Mouse (Mus musculus): Measurements from ENCODE around the gene Slc13a3. TPM values are rescaled to one million over a fixed set of nuclear protein-coding genes. Genes with fewer than 3 reads are reported as not detected.
A peak's percentile ranks its signal among the peaks of the same experiment; 100 is the strongest.

The Slc13a3 gene
- polyA plus RNA-seq, 1 experiment from 2014 or later, result 24.6 TPM

DNA sequence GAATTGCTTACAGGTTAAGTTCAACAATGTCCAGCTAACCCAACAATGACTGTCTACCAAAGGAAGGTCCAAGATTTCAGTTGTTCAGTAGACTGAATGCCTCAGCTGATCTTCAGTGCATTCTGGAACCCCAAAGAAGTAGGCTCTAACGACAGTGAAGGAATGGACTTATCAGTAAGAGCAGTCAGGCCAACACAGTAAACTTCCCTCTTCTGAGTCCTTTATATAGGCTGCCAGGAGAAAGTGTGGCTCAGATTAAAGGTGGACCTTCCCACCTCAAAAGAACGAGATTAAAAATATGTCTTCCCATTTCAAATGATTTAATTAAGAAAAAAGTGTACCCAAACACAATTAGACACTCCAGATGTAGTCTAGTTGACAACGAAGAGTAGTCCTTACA, 102.7 kb downstream of the Slc13a3 start:
- H3K9ac ChIP-seq (ENCODE audit: low read depth, low read length), result no peak overlapping the region
- H3K9me3 ChIP-seq (replicated peaks; ENCODE audit: control insufficient read depth, low read length), result no peaks in the 10 kb centered on the region
- H3K4me2 ChIP-seq (ENCODE audit: low read depth, low read length), result no peak overlapping the region
- no peak overlapping the region for H3K4me3 ChIP-seq (ENCODE audit: low read depth, low read length)
- H3K4me1 ChIP-seq (ENCODE audit: control insufficient read depth, low read depth, low read length), result no peaks in the 10 kb centered on the region; the same call in 1 of the 2 replicates
- no peaks in the 10 kb centered on the region for H3K36me3 ChIP-seq (ENCODE audit: control insufficient read depth, insufficient read depth)
- no peak overlapping the region for H3K27ac ChIP-seq (ENCODE audit: low read length)
- 32% methylated on average over 3 of the region's 3 CpGs for WGBS (ENCODE audit: insufficient replicate concordance)
- ATAC-seq (ENCODE audit: low read depth), result no peak
- H3K27me3 ChIP-seq (ENCODE audit: control insufficient read depth, insufficient read depth, low read depth, low read length), result peaks cover 5% of the 10 kb centered on the region

DNA sequence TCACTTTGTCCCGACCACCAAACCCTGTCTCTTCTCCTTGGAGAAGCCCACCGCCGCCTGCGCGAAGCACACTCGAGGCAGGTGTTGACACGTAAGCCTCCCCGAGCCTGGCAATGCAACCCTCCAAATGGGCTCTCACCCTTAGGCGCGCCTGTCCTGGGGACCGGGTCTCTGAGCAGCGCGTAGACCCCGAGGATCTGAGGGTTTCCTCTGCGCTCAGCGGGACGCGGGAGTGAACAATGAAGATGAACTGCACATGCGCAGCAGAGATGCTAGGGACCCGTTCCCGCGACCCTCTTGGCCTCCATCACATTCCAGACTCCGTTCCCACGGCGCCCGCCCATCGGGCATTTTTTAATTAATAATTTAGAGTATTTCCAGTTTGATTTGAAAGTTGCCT, 104.5 kb downstream of the Slc13a3 start, which contains the start of gene Zfp663:
TSS of gene Zfp663 (minus strand) at position 234 of the 400 bp plus-strand sequence.
- ATAC-seq (ENCODE audit: low read depth), result no peak
- no peak within 1 kb of the TSS for H3K9ac ChIP-seq (ENCODE audit: low read depth, low read length)
- peaks cover 5% of the 10 kb centered on the region for H3K27me3 ChIP-seq (ENCODE audit: control insufficient read depth, insufficient read depth, low read depth, low read length)
- peak within 1 kb of the TSS; percentile 36; the same call in 1 of the 2 replicates for H3K4me2 ChIP-seq (ENCODE audit: low read depth, low read length)
- H3K27ac ChIP-seq (ENCODE audit: low read length), result no peak within 1 kb of the TSS
- H3K9me3 ChIP-seq (replicated peaks; ENCODE audit: control insufficient read depth, low read length), result no peaks in the 10 kb centered on the region
- H3K4me3 ChIP-seq (ENCODE audit: low read depth, low read length), result peak within 1 kb of the TSS; percentile 29; the same call in 1 of the 2 replicates
- 5% methylated on average over 27 of the region's 27 CpGs for WGBS (ENCODE audit: insufficient replicate concordance)
- no peaks in the 10 kb centered on the region; the same call in 1 of the 2 replicates for H3K4me1 ChIP-seq (ENCODE audit: control insufficient read depth, low read depth, low read length)
- H3K36me3 ChIP-seq (ENCODE audit: control insufficient read depth, insufficient read depth), result no peaks in the 10 kb centered on the region

DNA sequence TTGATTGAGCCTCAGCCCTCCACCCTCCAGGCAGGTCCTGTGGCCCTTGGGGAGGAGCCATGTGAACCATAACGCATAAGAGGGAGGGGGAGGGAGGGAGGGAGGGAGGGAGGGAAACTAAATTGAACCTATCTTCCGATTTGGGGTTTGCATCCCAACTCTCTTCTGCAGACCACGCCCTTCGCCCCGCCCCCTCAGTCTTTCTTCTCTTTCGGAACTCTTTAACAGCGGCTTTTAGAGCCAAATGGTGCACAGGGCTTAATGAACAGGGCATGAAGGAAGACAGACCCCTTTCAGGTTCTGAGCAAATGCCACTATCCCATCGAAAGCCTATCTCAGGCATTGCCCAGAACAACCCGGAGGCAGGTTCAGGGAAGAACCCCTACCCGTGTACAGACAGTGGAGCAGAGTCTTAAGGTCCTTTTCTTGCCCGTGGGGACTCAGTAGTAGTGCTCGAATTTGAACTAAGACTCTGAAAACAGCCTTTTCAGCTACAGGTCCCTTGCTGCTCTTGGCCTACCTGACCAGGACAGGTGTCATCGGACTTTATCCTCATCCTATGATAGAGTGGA, 105.1 kb downstream of the Slc13a3 start:
- Histone ChIP-seq H3K4me3 (ENCODE audit: low read depth, low read length) (peak overlapping the region; percentile 29; the same call in 1 of the 2 replicates), H3K27me3 (ENCODE audit: control insufficient read depth, insufficient read depth, low read depth, low read length) (peaks cover 5% of the 10 kb centered on the region)
- ATAC-seq (ENCODE audit: low read depth), result no peak

DNA sequence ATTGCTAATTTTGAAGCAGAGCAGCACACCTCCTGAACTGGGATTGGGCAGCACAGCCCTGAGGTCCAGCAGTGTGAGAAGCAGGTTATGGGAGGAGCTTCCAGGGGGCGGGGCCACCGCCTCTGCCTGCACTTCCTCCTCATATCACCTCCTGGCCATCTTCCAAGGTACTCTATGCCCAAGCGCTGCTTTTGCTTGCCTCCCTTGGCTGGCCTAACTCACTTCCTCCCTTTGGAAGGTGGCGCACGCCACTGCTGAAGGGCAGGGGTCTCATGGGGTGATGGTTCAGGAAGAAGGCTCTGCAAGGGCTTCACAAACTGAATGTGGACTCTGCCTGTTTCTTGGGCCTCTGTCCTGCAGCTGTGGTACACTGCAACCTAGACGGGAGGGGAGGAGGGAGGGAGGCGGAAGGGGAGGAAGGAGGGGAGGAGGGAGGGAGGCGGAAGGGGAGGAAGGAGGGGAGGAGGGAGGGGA, 105.9 kb downstream of the Slc13a3 start:
- no peak overlapping the region for H3K9ac ChIP-seq (ENCODE audit: low read depth, low read length)
- H3K4me1 ChIP-seq (ENCODE audit: control insufficient read depth, low read depth, low read length), result no peaks in the 10 kb centered on the region; the same call in 1 of the 2 replicates
- no peak overlapping the region for H3K4me2 ChIP-seq (ENCODE audit: low read depth, low read length)
- peak; percentile 75 for ATAC-seq (ENCODE audit: low read depth)
- H3K9me3 ChIP-seq (replicated peaks; ENCODE audit: control insufficient read depth, low read length), result no peaks in the 10 kb centered on the region
- H3K27me3 ChIP-seq (ENCODE audit: control insufficient read depth, insufficient read depth, low read depth, low read length), result peaks cover 5% of the 10 kb centered on the region
- WGBS (ENCODE audit: insufficient replicate concordance), result 3% methylated on average over 5 of the region's 8 CpGs
- no peaks in the 10 kb centered on the region for H3K36me3 ChIP-seq (ENCODE audit: control insufficient read depth, insufficient read depth)
- H3K27ac ChIP-seq (ENCODE audit: low read length), result no peak overlapping the region
- H3K4me3 ChIP-seq (ENCODE audit: low read depth, low read length), result no peak overlapping the region

More for the DNA sequence above, 105.1 kb downstream of the Slc13a3 start:
- H3K36me3 ChIP-seq (ENCODE audit: control insufficient read depth, insufficient read depth), result no peaks in the 10 kb centered on the region
- no peaks in the 10 kb centered on the region; the same call in 1 of the 2 replicates for H3K4me1 ChIP-seq (ENCODE audit: control insufficient read depth, low read depth, low read length)
- H3K9me3 ChIP-seq (replicated peaks; ENCODE audit: control insufficient read depth, low read length), result no peaks in the 10 kb centered on the region
- H3K9ac ChIP-seq (ENCODE audit: low read depth, low read length), result no peak overlapping the region
- peak overlapping the region; percentile 33; the same call in 1 of the 2 replicates for H3K4me2 ChIP-seq (ENCODE audit: low read depth, low read length)
- 1% methylated on average over 13 of the region's 13 CpGs for WGBS (ENCODE audit: insufficient replicate concordance)
- H3K27ac ChIP-seq (ENCODE audit: low read length), result no peak overlapping the region

DNA sequence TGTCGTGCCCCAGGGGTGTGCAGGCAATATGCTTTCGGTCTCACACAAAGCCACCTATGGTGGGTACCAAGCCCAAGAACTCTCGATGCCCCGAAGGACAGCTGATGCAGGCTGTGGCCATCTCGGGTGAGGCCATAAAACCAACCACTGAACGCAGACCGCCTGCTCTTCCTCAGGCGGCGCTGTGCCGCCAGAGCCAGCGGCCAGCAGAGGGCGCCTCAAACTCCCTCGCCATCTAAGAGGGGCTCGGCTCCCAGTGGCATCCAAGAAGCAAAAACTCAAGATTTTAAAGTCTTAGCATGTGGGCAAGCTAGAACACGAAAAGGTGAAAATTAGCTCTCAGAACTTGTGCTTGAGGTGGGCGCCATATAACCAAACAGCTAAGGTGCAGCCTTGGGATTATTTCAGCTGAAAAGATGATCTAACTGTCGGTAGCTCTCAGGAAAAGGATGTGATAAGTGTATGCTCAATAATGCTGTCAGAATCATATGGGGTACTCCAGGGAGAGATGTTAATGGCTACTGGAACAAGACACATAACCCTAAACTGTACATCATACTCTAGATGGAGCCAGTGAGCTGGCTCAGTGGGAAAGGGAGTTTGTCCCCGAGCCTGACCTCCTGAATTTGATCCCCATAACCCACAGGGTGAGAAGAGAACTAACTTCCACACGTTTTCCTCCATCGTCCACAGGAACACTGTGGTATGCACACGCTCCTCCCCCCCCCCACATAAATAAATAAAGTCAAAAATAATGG, 108.5 kb downstream of the Slc13a3 start:
- Histone ChIP-seq H3K9ac (ENCODE audit: low read depth, low read length) (no peak overlapping the region), H3K9me3 (replicated peaks; ENCODE audit: control insufficient read depth, low read length) (no peaks in the 10 kb centered on the region), H3K36me3 (ENCODE audit: control insufficient read depth, insufficient read depth) (no peaks in the 10 kb centered on the region), H3K27me3 (ENCODE audit: control insufficient read depth, insufficient read depth, low read depth, low read length) (peaks cover 5% of the 10 kb centered on the region), H3K4me2 (ENCODE audit: low read depth, low read length) (no peak overlapping the region), H3K27ac (ENCODE audit: low read length) (no peak overlapping the region), H3K4me3 (ENCODE audit: low read depth, low read length) (no peak overlapping the region), H3K4me1 (ENCODE audit: control insufficient read depth, low read depth, low read length) (no peaks in the 10 kb centered on the region; the same call in 1 of the 2 replicates)
- no peak for ATAC-seq (ENCODE audit: low read depth)
- WGBS (ENCODE audit: insufficient replicate concordance), result 8% methylated on average over 21 of the region's 21 CpGs

DNA sequence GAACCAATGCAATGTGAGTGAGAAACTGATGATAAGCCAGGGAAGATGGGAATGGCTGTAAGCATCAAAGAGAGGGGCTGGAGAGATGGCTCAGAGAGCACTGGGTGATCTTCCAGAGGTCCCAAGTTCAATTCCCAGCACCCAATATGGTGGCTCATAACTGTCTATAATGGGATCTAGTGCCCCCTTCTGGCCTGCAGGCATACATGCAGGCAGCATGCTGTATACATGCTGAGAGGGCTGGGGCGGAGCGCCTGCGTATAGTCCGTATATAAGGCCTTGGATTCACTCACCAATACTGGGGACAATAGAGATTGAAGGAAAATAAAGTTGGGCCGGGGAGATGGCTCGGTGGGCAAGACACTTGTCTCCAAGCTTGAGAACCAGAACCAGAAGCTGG, 109.7 kb downstream of the Slc13a3 start:
- H3K9me3 ChIP-seq (replicated peaks; ENCODE audit: control insufficient read depth, low read length), result no peaks in the 10 kb centered on the region
- ATAC-seq (ENCODE audit: low read depth), result no peak
- WGBS (ENCODE audit: insufficient replicate concordance), result 79% methylated on average over 6 of the region's 6 CpGs

DNA sequence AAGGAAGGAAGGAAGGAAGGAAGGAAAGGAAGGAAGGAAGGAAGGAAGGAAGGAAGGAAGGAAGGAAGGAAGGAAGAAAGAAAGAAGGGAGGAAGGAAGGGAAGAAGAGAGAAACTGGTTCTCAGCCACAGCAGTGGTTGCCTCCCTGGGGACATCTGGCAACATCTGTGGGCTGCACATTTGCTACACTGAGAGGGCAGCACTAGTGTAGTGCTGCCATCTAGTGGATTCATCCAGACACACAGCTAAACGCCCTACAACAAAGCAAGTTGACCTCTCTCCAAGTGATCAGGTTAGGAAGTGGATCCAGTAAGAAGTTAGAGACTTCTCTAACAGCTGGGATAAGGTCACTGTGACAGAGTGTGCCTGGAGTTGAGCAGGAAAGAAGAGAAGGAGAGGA, 112.2 kb downstream of the Slc13a3 start:
- ATAC-seq (ENCODE audit: low read depth), result 0 out of 2 replicates have a peak, but pooled peaks have one; percentile 32
- H3K36me3 ChIP-seq (ENCODE audit: control insufficient read depth, insufficient read depth), result no peaks in the 10 kb centered on the region
- H3K4me3 ChIP-seq (ENCODE audit: low read depth, low read length), result no peak overlapping the region
- WGBS (ENCODE audit: insufficient replicate concordance), result 0% methylated on average over 1 of the region's 1 CpGs
- no peaks in the 10 kb centered on the region for H3K4me1 ChIP-seq (ENCODE audit: control insufficient read depth, low read depth, low read length)
- no peaks in the 10 kb centered on the region for H3K27me3 ChIP-seq (ENCODE audit: control insufficient read depth, insufficient read depth, low read depth, low read length)
- no peaks in the 10 kb centered on the region for H3K9me3 ChIP-seq (replicated peaks; ENCODE audit: control insufficient read depth, low read length)
- no peak overlapping the region for H3K9ac ChIP-seq (ENCODE audit: low read depth, low read length)
- no peak overlapping the region for H3K4me2 ChIP-seq (ENCODE audit: low read depth, low read length)
- H3K27ac ChIP-seq (ENCODE audit: low read length), result no peak overlapping the region

More for the DNA sequence above, 109.7 kb downstream of the Slc13a3 start:
- H3K4me3 ChIP-seq (ENCODE audit: low read depth, low read length), result no peak overlapping the region
- H3K36me3 ChIP-seq (ENCODE audit: control insufficient read depth, insufficient read depth), result no peaks in the 10 kb centered on the region
- H3K27ac ChIP-seq (ENCODE audit: low read length), result no peak overlapping the region
- H3K4me1 ChIP-seq (ENCODE audit: control insufficient read depth, low read depth, low read length), result no peaks in the 10 kb centered on the region; the same call in 1 of the 2 replicates
- no peak overlapping the region for H3K4me2 ChIP-seq (ENCODE audit: low read depth, low read length)
- no peaks in the 10 kb centered on the region; the same call in 1 of the 2 replicates for H3K27me3 ChIP-seq (ENCODE audit: control insufficient read depth, insufficient read depth, low read depth, low read length)
- no peak overlapping the region for H3K9ac ChIP-seq (ENCODE audit: low read depth, low read length)

Measured in liver, embryonic 16.5 days (tissue).